ENCODE assay signal across 28 mouse cellular contexts in genomic region chr1:177236695-177237094, GRCm38 (mm10). TPM values are rescaled to one million over a fixed set of nuclear protein-coding genes. Genes with fewer than 3 reads are reported as not detected.
DNase-seq lines count a peak whose midpoint lies in the region; ATAC-seq and TF ChIP-seq lines count a peak whose summit lies in the region.
"Had no signal": no experiment of that assay in that cellular context is flagged by ENCODE, and none has a peak within 500 bp of the region (broad histone marks: within the 10 kb centered on the region; RNA-seq: fewer than 3 reads in every experiment).

No protein-coding gene starts in this region.

- H3K4me1 ChIP-seq in MEL (ENCODE audit: control insufficient read depth in 1 of 2, insufficient read depth in 2 of 2, low read length in 2 of 2): peaks cover 2 to 13% of the 10 kb centered on the region in 2 experiments
- H3K4me1 ChIP-seq in kidney, adult 2 months (ENCODE audit: control insufficient read depth, insufficient read depth, low read length): no peaks in the 10 kb centered on the region
- H3K4me1 ChIP-seq: embryonic facial prominence, embryonic 13.5 days; forebrain, embryonic 12.5 days; limb, embryonic 15.5 days; midbrain, embryonic 15.5 days; neural tube, embryonic 13.5 days had no signal

- peak; percentile 34 for TF ChIP-seq RAD21 in MEL (IDR thresholded peaks at IDR 0.05; ENCODE audit: low read depth, low read length)

- no peaks in the 10 kb centered on the region for H3K27me3 ChIP-seq in MEL (ENCODE audit: control insufficient read depth in 1 of 2, insufficient read depth in 2 of 2, low read length in 2 of 2)
- no peaks in the 10 kb centered on the region for H3K27me3 ChIP-seq in Patski
- no peaks in the 10 kb centered on the region for H3K27me3 ChIP-seq in kidney, adult 2 months (replicated peaks; ENCODE audit: control insufficient read depth, insufficient read depth, low read length)
- H3K27me3 ChIP-seq: embryonic facial prominence, embryonic 13.5 days; forebrain, embryonic 12.5 days; heart, embryonic 13.5 days; limb, embryonic 15.5 days; midbrain, embryonic 15.5 days; neural tube, embryonic 13.5 days had no signal

- TF ChIP-seq CTCF in left cerebral cortex, adult 2 months (IDR thresholded peaks at IDR 0.05): peak; percentile 31
- TF ChIP-seq CTCF in MEL (IDR thresholded peaks at IDR 0.05 in 2 of 3, conservative IDR thresholded peaks at IDR 0.05 in 1 of 3; ENCODE audit: control insufficient read depth in 1 of 3, insufficient read depth in 1 of 3, low read depth in 2 of 3, low read length in 3 of 3, poor library complexity in 1 of 3, severe bottlenecking in 1 of 3) (peak; percentile 40 to 60 (median 47)), Patski (IDR thresholded peaks at IDR 0.05) (peak; percentile 32)
- no peak for TF ChIP-seq CTCF in kidney, adult 2 months (conservative IDR thresholded peaks at IDR 0.05; ENCODE audit: insufficient read depth, insufficient read length, low read depth, low read length)

- peaks cover 0 to 19% of the 10 kb centered on the region in 2 experiments; a peak in 2 of 4 replicates for H3K36me3 ChIP-seq in MEL (ENCODE audit: control insufficient read depth in 1 of 2, insufficient read depth in 2 of 2, low read length in 2 of 2)
- no peaks in the 10 kb centered on the region for H3K36me3 ChIP-seq in kidney, adult 2 months (ENCODE audit: control insufficient read depth, insufficient read depth, low read length)
- H3K36me3 ChIP-seq: embryonic facial prominence, embryonic 13.5 days; limb, embryonic 15.5 days had no signal

- 71% methylated on average over 2 of the region's 2 CpGs for WGBS in kidney, adult 2 months

- H3K9ac ChIP-seq in MEL (ENCODE audit: control insufficient read depth, low read depth, low read length, poor library complexity, severe bottlenecking): no peak overlapping the region
- H3K9ac ChIP-seq: embryonic facial prominence, embryonic 13.5 days; forebrain, embryonic 12.5 days; heart, embryonic 13.5 days; hindbrain, embryonic 14.5 days; limb, embryonic 15.5 days; midbrain, embryonic 15.5 days; neural tube, embryonic 13.5 days had no signal

- no peak for DNase-seq in left cerebral cortex, adult 2 months (ENCODE audit: extremely low spot score in 1 of 2, low spot score in 2 of 2)
- no peak for DNase-seq in left cerebral cortex, postnatal 25 days (ENCODE audit: low spot score in 2 of 2)
- DNase-seq in MEL (ENCODE audit: low read depth, low spot score) (peak; percentile 62), Patski (ENCODE audit: low read depth, low spot score) (no peak)
- no peak for DNase-seq in cerebellum, adult 8-10 months
- no peak for DNase-seq in kidney, adult 2 months
- DNase-seq: adrenal gland, adult 2 months; cerebellum, adult 11 months; cerebellum, postnatal 25 days; embryo, embryonic 11 days; gastrocnemius, postnatal 14 days; heart, adult 18-20 months; heart, postnatal 36 days; kidney, adult 8-10 months; kidney, postnatal 14 days; left cerebral cortex, postnatal 4 days; lung, adult 18-20 months; thymus, adult 2 months had no signal

- H3K79me2 ChIP-seq in MEL (ENCODE audit: control insufficient read depth, insufficient read depth, low read length, poor library complexity): no peaks in the 10 kb centered on the region

- H3K4me3 ChIP-seq in left cerebral cortex, adult 2 months: no peak overlapping the region
- H3K4me3 ChIP-seq in MEL (ENCODE audit: control insufficient read depth in 1 of 2, insufficient read depth in 1 of 2, low read depth in 2 of 2, low read length in 2 of 2): no peak overlapping the region
- no peak overlapping the region for H3K4me3 ChIP-seq in kidney, adult 2 months (ENCODE audit: insufficient read depth, low read depth, low read length)
- H3K4me3 ChIP-seq: embryonic facial prominence, embryonic 13.5 days; erythroblast, embryonic 14.5 days; forebrain, embryonic 12.5 days; heart, embryonic 13.5 days; limb, embryonic 15.5 days; midbrain, embryonic 15.5 days; myocyte; neural tube, embryonic 13.5 days had no signal

- in situ Hi-C loops in Patski (cut with MboI; ENCODE audit: low pct_unique_long_range_greater_than_20kb): no loop called here

- intact Hi-C loops in left cerebral cortex, adult 2 months (cut with DNase I): no loop called here
- intact Hi-C loops in left cerebral cortex, postnatal 25 days (cut with DNase I): no loop called here

- H3K9me3 ChIP-seq in MEL (replicated peaks; ENCODE audit: insufficient read depth, low read length): no peaks in the 10 kb centered on the region
- H3K9me3 ChIP-seq: embryonic facial prominence, embryonic 13.5 days; forebrain, embryonic 12.5 days; heart, embryonic 13.5 days; limb, embryonic 15.5 days; midbrain, embryonic 15.5 days; neural tube, embryonic 13.5 days had no signal

- no peak overlapping the region for H3K27ac ChIP-seq in left cerebral cortex, adult 2 months
- peak overlapping the region; percentile 66; the same call in 1 of the 2 replicates for H3K27ac ChIP-seq in MEL (ENCODE audit: control insufficient read depth, low read depth, low read length)
- no peak overlapping the region for H3K27ac ChIP-seq in kidney, adult 2 months (ENCODE audit: insufficient read depth, low read depth, low read length)
- H3K27ac ChIP-seq: embryonic facial prominence, embryonic 13.5 days; forebrain, embryonic 12.5 days; heart, embryonic 13.5 days; hindbrain, embryonic 14.5 days; limb, embryonic 15.5 days; midbrain, embryonic 15.5 days; neural tube, embryonic 13.5 days had no signal

- TF ChIP-seq EP300 in MEL (IDR thresholded peaks at IDR 0.05; ENCODE audit: low read depth in 1 of 2, low read length in 2 of 2): no peak

- POLR2A ChIA-PET in Patski (lab: Charles Lee): no interaction called here

- no peak for TF ChIP-seq POLR2A in MEL (IDR thresholded peaks at IDR 0.05; ENCODE audit: control insufficient read depth in 1 of 2, insufficient read depth in 1 of 2, low read depth in 1 of 2, low read length in 2 of 2, poor library complexity in 1 of 2)
- TF ChIP-seq POLR2A in kidney, adult 2 months (IDR thresholded peaks at IDR 0.05; ENCODE audit: low read depth, low read length): no peak

- no peak for ATAC-seq in Patski
- ATAC-seq in monocyte, adult 5-6 weeks (replicated peaks; ENCODE audit: insufficient number of reproducible peaks, low FRiP score, low TSS enrichment, poor library complexity, severe bottlenecking): peak; percentile 47; the same call in 1 of the 2 replicates
- ATAC-seq: midbrain, embryonic 15.5 days had no signal

- CTCF ChIA-PET in Patski (lab: Charles Lee): no interaction called here

TF ChIP-seq in MEL, 35 proteins besides CTCF, POLR2A, EP300 and RAD21:
- TF ChIP-seq SMC3 (IDR thresholded peaks at IDR 0.05; ENCODE audit: low read depth, low read length): peak; percentile 42
- TF ChIP-seq ZMIZ1 (IDR thresholded peaks at IDR 0.05; ENCODE audit: low read depth, low read length): no peak

RNA-seq across cellular contexts. Expression of gene Akt3, which starts 21.3 kb away (rescaled TPM):
- total RNA-seq in left cerebral cortex, adult 2 months (2021): 100 to 1,000 TPM; 257 to 258 TPM
- total RNA-seq in left cerebral cortex, postnatal 25 days (2021): 100 to 1,000 TPM; 211 to 227 TPM
- 3.2 and 3.5 TPM in 2 replicates for total RNA-seq in MEL (2012; rRNA removed)
- 1 to 10 TPM in 1 of 2 experiments, not detected in 1; 6.2 TPM for polyA plus RNA-seq in MEL (2012; ENCODE audit: insufficient read depth in 1 of 2, insufficient read length in 2 of 2, low read depth in 1 of 2, low replicate concordance in 2 of 2, missing spikeins in 1 of 2)
- 29.6 TPM for polyA plus RNA-seq in Patski (2021)
- 72.0 to 92.1 TPM (median 76.6 TPM) in 3 replicates for total RNA-seq in monocyte, adult 5-6 weeks (2017)
- polyA plus RNA-seq in kidney, adult 2 months (2012; rRNA removed): 2.7 and 3.6 TPM in 2 replicates
- polyA plus RNA-seq: erythroblast, embryonic 14.5 days had no signal

Comparison
In these comparisons a context has a peak if more than half of its experiments do, and no peak if none do; other contexts are left out.
1. RNA of gene Akt3, which starts 21.3 kb away (total RNA-seq): 257 to 258 TPM in left cerebral cortex, adult 2 months, 211 to 227 TPM in left cerebral cortex, postnatal 25 days and 72.0 to 92.1 TPM in monocyte, adult 5-6 weeks; 3.2 to 3.5 TPM in MEL; every median in the first group is over 10 times any median in the second.